Mouse (Mus musculus): ENCODE data around the gene Serpinb6a. TPM values are rescaled to one million over a fixed set of nuclear protein-coding genes. Genes with fewer than 3 reads are reported as not detected.

Gene Serpinb6a
- polyA plus RNA-seq, 1 experiment = 299 TPM

GRCm38 (mm10) chr13:33995197-33995596 is 7.4 kb downstream of the Serpinb6a start:
- no peak overlapping the region for H3K4me3 ChIP-seq (ENCODE audit: insufficient read depth, low read length)
- TF ChIP-seq CTCF (IDR thresholded peaks at IDR 0.05; ENCODE audit: borderline replicate concordance, insufficient read depth, low read length) (peak; percentile 31; the same call in 1 of the 2 replicates), POLR2A (IDR thresholded peaks at IDR 0.05; ENCODE audit: low read depth, low read length) (no peak)

GRCm38 (mm10) chr13:33989625-33990024 is 13.0 kb downstream of the Serpinb6a start:
- H3K4me3 ChIP-seq (ENCODE audit: insufficient read depth, low read length) = no peak overlapping the region
- no peak for TF ChIP-seq CTCF (IDR thresholded peaks at IDR 0.05; ENCODE audit: borderline replicate concordance, insufficient read depth, low read length)
- TF ChIP-seq POLR2A (IDR thresholded peaks at IDR 0.05; ENCODE audit: low read depth, low read length) = no peak
- no peaks in the 10 kb centered on the region for H3K4me1 ChIP-seq (ENCODE audit: control insufficient read depth, insufficient read depth, low read length)
- H3K27ac ChIP-seq (ENCODE audit: insufficient read depth, low read length) = no peak overlapping the region

More at GRCm38 (mm10) chr13:33995197-33995596, 7.4 kb downstream of the Serpinb6a start:
- Histone ChIP-seq H3K27ac (ENCODE audit: insufficient read depth, low read length) (no peak overlapping the region), H3K4me1 (ENCODE audit: control insufficient read depth, insufficient read depth, low read length) (no peaks in the 10 kb centered on the region)

- H3K27ac ChIP-seq (ENCODE audit: insufficient read depth, low read length) = no peak overlapping the region
- peaks cover 3% of the 10 kb centered on the region; the same call in 1 of the 2 replicates for H3K4me1 ChIP-seq (ENCODE audit: control insufficient read depth, insufficient read depth, low read length)
- H3K4me3 ChIP-seq (ENCODE audit: insufficient read depth, low read length) = no peak overlapping the region
- TF ChIP-seq POLR2A (IDR thresholded peaks at IDR 0.05; ENCODE audit: low read depth, low read length) = no peak
- TF ChIP-seq CTCF (IDR thresholded peaks at IDR 0.05; ENCODE audit: borderline replicate concordance, insufficient read depth, low read length) = no peak
These were observed 36.0 kb downstream of the Serpinb6a start for GRCm38 (mm10) chr13:33966574-33966973.

- Histone ChIP-seq H3K4me1 (ENCODE audit: control insufficient read depth, insufficient read depth, low read length) (peaks cover 3% of the 10 kb centered on the region; the same call in 1 of the 2 replicates), H3K27ac (ENCODE audit: insufficient read depth, low read length) (no peak overlapping the region), H3K4me3 (ENCODE audit: insufficient read depth, low read length) (no peak overlapping the region)
- TF ChIP-seq CTCF (IDR thresholded peaks at IDR 0.05; ENCODE audit: borderline replicate concordance, insufficient read depth, low read length) (no peak), POLR2A (IDR thresholded peaks at IDR 0.05; ENCODE audit: low read depth, low read length) (no peak)
These were observed 36.6 kb downstream of the Serpinb6a start for GRCm38 (mm10) chr13:33966025-33966412.

GRCm38 (mm10) chr13:33965056-33966024 is 37.3 kb downstream of the Serpinb6a start:
- peaks cover 3% of the 10 kb centered on the region; the same call in 1 of the 2 replicates for H3K4me1 ChIP-seq (ENCODE audit: control insufficient read depth, insufficient read depth, low read length)
- TF ChIP-seq POLR2A (IDR thresholded peaks at IDR 0.05; ENCODE audit: low read depth, low read length) = no peak
- TF ChIP-seq CTCF (IDR thresholded peaks at IDR 0.05; ENCODE audit: borderline replicate concordance, insufficient read depth, low read length) = no peak
- H3K4me3 ChIP-seq (ENCODE audit: insufficient read depth, low read length) = peak overlapping the region; percentile 53
- peak overlapping the region; percentile 45 for H3K27ac ChIP-seq (ENCODE audit: insufficient read depth, low read length)

- Histone ChIP-seq H3K27ac (ENCODE audit: insufficient read depth, low read length) (peak within 1 kb of the TSS; percentile 45), H3K4me3 (ENCODE audit: insufficient read depth, low read length) (peak within 1 kb of the TSS; percentile 53), H3K4me1 (ENCODE audit: control insufficient read depth, insufficient read depth, low read length) (peaks cover 3% of the 10 kb centered on the region; the same call in 1 of the 2 replicates)
- peak; percentile 90 for TF ChIP-seq POLR2A (IDR thresholded peaks at IDR 0.05; ENCODE audit: low read depth, low read length)
- TF ChIP-seq CTCF (IDR thresholded peaks at IDR 0.05; ENCODE audit: borderline replicate concordance, insufficient read depth, low read length) = no peak
These were observed 38.2 kb downstream of the Serpinb6a start, which contains the start of gene Nqo2 for GRCm38 (mm10) chr13:33964206-33965046. Gene Nqo2, plus strand, starts transcription at chr13:33964687.

GRCm38 (mm10) chr13:33959771-33960170 is 42.8 kb downstream of the Serpinb6a start:
- no peaks in the 10 kb centered on the region for H3K4me1 ChIP-seq (ENCODE audit: control insufficient read depth, insufficient read depth, low read length)
- no peak for TF ChIP-seq POLR2A (IDR thresholded peaks at IDR 0.05; ENCODE audit: low read depth, low read length)
- no peak for TF ChIP-seq CTCF (IDR thresholded peaks at IDR 0.05; ENCODE audit: borderline replicate concordance, insufficient read depth, low read length)
- peak overlapping the region; percentile 64; the same call in 1 of the 2 replicates for H3K27ac ChIP-seq (ENCODE audit: insufficient read depth, low read length)
- H3K4me3 ChIP-seq (ENCODE audit: insufficient read depth, low read length) = no peak overlapping the region

- H3K4me1 ChIP-seq (ENCODE audit: control insufficient read depth, insufficient read depth, low read length) = peaks cover under 1% of the 10 kb centered on the region; the same call in 1 of the 2 replicates
- TF ChIP-seq POLR2A (IDR thresholded peaks at IDR 0.05; ENCODE audit: low read depth, low read length) (no peak), CTCF (IDR thresholded peaks at IDR 0.05; ENCODE audit: borderline replicate concordance, insufficient read depth, low read length) (no peak)
- H3K4me3 ChIP-seq (ENCODE audit: insufficient read depth, low read length) = no peak overlapping the region
- no peak overlapping the region for H3K27ac ChIP-seq (ENCODE audit: insufficient read depth, low read length)
These were observed 45.8 kb downstream of the Serpinb6a start for GRCm38 (mm10) chr13:33956571-33957421.

Measured in embryonic fibroblast, embryonic 13.5 days (primary cell).